Mouse (Mus musculus) left cerebral cortex, postnatal 25 days (tissue): ENCODE measurements around the gene Rasgrp2. TPM values are rescaled to one million over a fixed set of nuclear protein-coding genes. Genes with fewer than 3 reads are reported as not detected.

Experiments
- DNase-seq, 2 experiments: peaks; one replicate each; pipeline ENCODE4 v3.0.0; 2022; ENCODE audit warnings: low spot score in 2 of 2, mixed read lengths in 1 of 2
- intact Hi-C: fragments of 180-260 bp; cut with DNase I; formaldehyde crosslinking; loops from one replicate; pipeline ENCODE4 v1.15.1; 2025
- total RNA-seq, 2 experiments: library from RNA; stranded (reverse); gene quantifications; 2 replicates each; pipeline ENCODE4 v1.2.3; 2021

Rasgrp2 gene
- total RNA-seq, 2 experiments from 2014 or later: 49.8 to 86.4 TPM

- intact Hi-C loops: no loop called here
- DNase-seq: peak in 1 of 2 experiments; percentile 90
Observed at GRCm38 (mm10) chr19:6421211-6421590, 22.1 kb downstream of the Rasgrp2 start.

GRCm38 (mm10) chr19:6422014-6422413, 22.9 kb downstream of the Rasgrp2 start:
- DNase-seq: peak in 1 of 2 experiments; percentile 20
- intact Hi-C loops: no loop called here

- intact Hi-C loops: no loop called here
- DNase-seq: peak in 1 of 2 experiments; percentile 92
Observed at GRCm38 (mm10) chr19:6423241-6423640, 24.1 kb downstream of the Rasgrp2 start.

GRCm38 (mm10) chr19:6424137-6424881, 25.2 kb downstream of the Rasgrp2 start:
- intact Hi-C loops: no loop called here
- DNase-seq: no peak

- intact Hi-C loops: no loop called here
- no peak for DNase-seq
Observed at GRCm38 (mm10) chr19:6425595-6425994, 26.5 kb downstream of the Rasgrp2 start.

GRCm38 (mm10) chr19:6426703-6427500, 27.8 kb downstream of the Rasgrp2 start:
- intact Hi-C loops: no loop called here
- peak in 1 of 2 experiments; percentile 24 for DNase-seq

GRCm38 (mm10) chr19:6427653-6428434, 28.7 kb downstream of the Rasgrp2 start:
- intact Hi-C loops: no loop called here
- DNase-seq: peak in 1 of 2 experiments; percentile 44

GRCm38 (mm10) chr19:6428501-6429200, 29.5 kb downstream of the Rasgrp2 start:
- intact Hi-C loops: no loop called here
- no peak for DNase-seq

GRCm38 (mm10) chr19:6443016-6443415, 43.9 kb downstream of the Rasgrp2 start:
- intact Hi-C loops: no loop called here
- peak in 1 of 2 experiments; percentile 54 for DNase-seq

GRCm38 (mm10) chr19:6445761-6446423, 46.8 kb downstream of the Rasgrp2 start:
- no peak for DNase-seq
- intact Hi-C loops: no loop called here

GRCm38 (mm10) chr19:6446736-6447437, 47.7 kb downstream of the Rasgrp2 start:
- no peak for DNase-seq
- intact Hi-C loops: no loop called here

- intact Hi-C loops: no loop called here
- DNase-seq: no peak
Observed at GRCm38 (mm10) chr19:6448752-6449151, 49.6 kb downstream of the Rasgrp2 start.

- intact Hi-C loops: no loop called here
- DNase-seq: no peak
Observed at GRCm38 (mm10) chr19:6449841-6450240, 50.7 kb downstream of the Rasgrp2 start.

GRCm38 (mm10) chr19:6452030-6452494, 52.9 kb downstream of the Rasgrp2 start:
- peak; percentile 83 to 91 for DNase-seq
- intact Hi-C loops: loop anchor here (1.0 kb wide), 1 partner anchor 34 kb away; the partner anchor contains the start of gene Nrxn2

- no peak for DNase-seq
- intact Hi-C loops: loop anchor here (1.0 kb wide), 1 partner anchor 34 kb away; the partner anchor contains the start of gene Nrxn2
Observed at GRCm38 (mm10) chr19:6452672-6453310, 53.7 kb downstream of the Rasgrp2 start.

GRCm38 (mm10) chr19:6453349-6453748, 54.2 kb downstream of the Rasgrp2 start:
- DNase-seq: peak; percentile 67 to 79

GRCm38 (mm10) chr19:6454041-6454720, 55.0 kb downstream of the Rasgrp2 start:
- intact Hi-C loops: no loop called here

More at GRCm38 (mm10) chr19:6453349-6453748, 54.2 kb downstream of the Rasgrp2 start:
- intact Hi-C loops: no loop called here

More at GRCm38 (mm10) chr19:6454041-6454720, 55.0 kb downstream of the Rasgrp2 start:
- no peak for DNase-seq
